Mouse (Mus musculus): Measurements from ENCODE around the gene Rasal2.

DNA sequence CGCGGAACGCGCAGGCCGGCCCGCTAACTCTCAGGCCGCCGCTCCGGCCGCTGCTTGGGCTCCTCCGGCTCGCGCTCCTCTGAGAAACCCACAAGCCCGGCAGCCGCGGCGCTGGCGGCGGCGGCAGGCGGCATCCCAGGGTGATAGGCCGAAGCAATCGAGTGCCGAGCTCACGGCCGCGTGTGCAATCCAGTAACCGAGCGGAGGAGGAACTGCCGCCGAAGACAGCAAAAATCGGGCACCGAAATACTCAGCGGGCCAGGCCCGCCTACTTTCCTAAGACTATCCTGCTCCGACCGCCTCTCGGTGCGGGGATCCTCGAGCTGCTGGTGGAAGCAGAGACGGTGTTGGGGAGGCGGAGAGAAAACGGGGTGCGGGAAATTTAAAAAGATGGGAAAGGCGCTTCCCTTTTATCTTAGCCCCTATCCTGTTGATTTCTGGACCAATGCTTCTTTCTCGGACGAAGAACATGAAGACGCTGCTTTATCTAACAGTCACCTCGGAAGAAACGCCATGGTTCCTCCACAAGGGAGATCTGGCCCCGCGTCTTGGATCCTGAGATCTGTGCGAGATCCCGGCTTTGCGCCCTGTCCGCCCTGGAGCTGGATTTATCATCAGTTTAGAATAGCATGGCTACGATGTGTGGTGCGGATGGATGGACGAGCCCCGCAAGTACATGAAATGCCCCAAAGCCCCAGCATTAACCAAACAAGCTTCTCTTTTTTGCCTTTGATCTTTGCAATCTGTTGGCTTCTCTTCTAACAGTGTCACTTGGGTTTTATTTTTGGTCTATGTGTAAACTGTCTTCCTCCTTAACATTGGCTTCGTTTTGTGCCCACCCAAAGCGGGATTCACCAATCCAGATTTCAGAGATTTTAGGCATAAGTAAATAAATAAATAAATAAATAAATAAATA lies at the start of gene Rasal2:
- peak; percentile 93 for TF ChIP-seq MAX (IDR thresholded peaks at IDR 0.05; ENCODE audit: low read length)
- TF ChIP-seq E2F4 (IDR thresholded peaks at IDR 0.05; ENCODE audit: borderline replicate concordance, low read depth, low read length), result no peak
- no peak for TF ChIP-seq MYB (IDR thresholded peaks at IDR 0.05; ENCODE audit: low read depth, low read length)
- no peak; the same call in 1 of the 2 replicates for TF ChIP-seq KAT2A (conservative IDR thresholded peaks at IDR 0.05; ENCODE audit: low read depth, low read length)
- 0 out of 4 replicates have a peak, but pooled peaks of 1 of the 2 experiments have one; percentile 42 for TF ChIP-seq EP300 (IDR thresholded peaks at IDR 0.05; ENCODE audit: low read depth in 1 of 2, low read length in 2 of 2)
- no peak for TF ChIP-seq CTCF (IDR thresholded peaks at IDR 0.05 in 2 of 3, conservative IDR thresholded peaks at IDR 0.05 in 1 of 3; ENCODE audit: control insufficient read depth in 1 of 3, insufficient read depth in 1 of 3, low read depth in 2 of 3, low read length in 3 of 3, poor library complexity in 1 of 3, severe bottlenecking in 1 of 3)
- TF ChIP-seq USF2 (IDR thresholded peaks at IDR 0.05; ENCODE audit: borderline replicate concordance in 1 of 2, insufficient read depth in 1 of 2, low read depth in 1 of 2, low read length in 2 of 2), result no peak
- TF ChIP-seq MYC (IDR thresholded peaks at IDR 0.05; ENCODE audit: low read depth, low read length), result peak; percentile 92
- TF ChIP-seq BHLHE40 (IDR thresholded peaks at IDR 0.05; ENCODE audit: borderline replicate concordance, low read depth, low read length), result 0 out of 2 replicates have a peak, but pooled peaks have one; percentile 30
- peak; percentile 38; the same call in 1 of the 2 replicates for TF ChIP-seq ZMIZ1 (IDR thresholded peaks at IDR 0.05; ENCODE audit: low read depth, low read length)

All from MEL (cell line).